Mouse (Mus musculus) bone marrow, adult 2 months (tissue): Measurements from ENCODE around the gene Hcrtr2.

Experiments used
- CTCF ChIP-seq: fragments of 200-500 bp; IDR thresholded peaks from 2 replicates; pipeline ENCODE4 v1.5.1; 2011; ENCODE audit warnings: low read length, control low read depth; ENCODE audit not compliant: control insufficient read depth, insufficient read depth
- POLR2A ChIP-seq: fragments of 200-500 bp; IDR thresholded peaks from 2 replicates; pipeline ENCODE4 v1.6.1; 2011; ENCODE audit warnings: low read depth, mild to moderate bottlenecking, control low read depth, low read length, borderline replicate concordance; ENCODE audit not compliant: control insufficient read depth

- TF ChIP-seq CTCF, result no peak
- TF ChIP-seq POLR2A, result no peak
These were observed 41.2 kb upstream of the Hcrtr2 start for GRCm38 (mm10) chr9:76364874-76365273.
